Mouse (Mus musculus) forebrain, embryonic 16.5 days (tissue): ENCODE measurements around the gene Soga3. TPM values are rescaled to one million over a fixed set of nuclear protein-coding genes. Genes with fewer than 3 reads are reported as not detected.

Experiments
- ATAC-seq: fragments of 200-750 bp; cut with Nextera tagmentation; 2 replicates; pipeline ENCODE4 v1.8.0; 2017; ENCODE audit warnings: mild to moderate bottlenecking, moderate library complexity
- H3K27ac ChIP-seq: fragments of 300-500 bp; sonication (generic); 2 replicates; pipeline ENCODE4 v1.5.1; 2014; ENCODE audit warnings: low read length, control low read depth
- H3K27me3 ChIP-seq: fragments of 300-500 bp; sonication (generic); replicated peaks from 2 replicates; pipeline ENCODE4 v1.6.1; 2014; ENCODE audit warnings: low read length; ENCODE audit not compliant: control insufficient read depth, insufficient read depth
- H3K36me3 ChIP-seq: fragments of 300-500 bp; sonication (generic); 2 replicates; pipeline ENCODE4 v1.6.1; 2014; ENCODE audit not compliant: control insufficient read depth, insufficient read depth
- H3K4me1 ChIP-seq: fragments of 300-500 bp; sonication (generic); replicated peaks from 2 replicates; pipeline ENCODE4 v1.6.1; 2014; ENCODE audit warnings: low read length; ENCODE audit not compliant: control insufficient read depth, insufficient read depth
- H3K4me2 ChIP-seq: fragments of 300-500 bp; sonication (generic); 2 replicates; pipeline ENCODE4 v1.6.1; 2014; ENCODE audit warnings: mild to moderate bottlenecking, low read length, control low read depth
- H3K4me3 ChIP-seq: fragments of 300-500 bp; sonication (generic); replicated peaks from 2 replicates; pipeline ENCODE4 v1.5.1; 2014; ENCODE audit warnings: mild to moderate bottlenecking, low read length, control low read depth
- H3K9ac ChIP-seq: fragments of 300-500 bp; sonication (generic); replicated peaks from 2 replicates; pipeline ENCODE4 v1.6.1; 2014; ENCODE audit warnings: low read depth, low read length, control low read depth
- H3K9me3 ChIP-seq: fragments of 300-500 bp; sonication (generic); 2 replicates; pipeline ENCODE4 v1.6.1; 2016; ENCODE audit warnings: low read length; ENCODE audit not compliant: control insufficient read depth
- WGBS: fragments of 180-500 bp; shearing (Covaris S2); extraction: QIAGEN DNeasy Blood & Tissue Kit; methylation state at CpG from one replicate; pipeline ENCODE4 v1.1.7; 2014; 5-methylcytosine and 5-hydroxymethylcytosine counted together
- polyA plus RNA-seq: library from polyadenylated mRNA; unstranded; fragments of >200 nt; fragmentation: Nextera tagmentation; extraction: Ambion mirVana; gene quantifications from 2 replicates; pipeline ENCODE4 v1.2.1, GENCODE M21; 2015

Soga3 gene
- polyA plus RNA-seq, 1 experiment from 2014 or later, result 101 TPM

GRCm38 (mm10) chr10:29155304-29155703, 11.7 kb downstream of the Soga3 start:
- no peak for ATAC-seq
- Histone ChIP-seq H3K27me3 (no peaks in the 10 kb centered on the region), H3K4me2 (no peak overlapping the region), H3K4me3 (no peak overlapping the region), H3K9ac (no peak overlapping the region), H3K4me1 (peaks cover 4% of the 10 kb centered on the region), H3K9me3 (no peaks in the 10 kb centered on the region), H3K27ac (no peak overlapping the region), H3K36me3 (peaks cover 30% of the 10 kb centered on the region)
- 64% methylated on average over 3 of the region's 3 CpGs for WGBS

GRCm38 (mm10) chr10:29161664-29162063, 18.0 kb downstream of the Soga3 start:
- WGBS, result 83% methylated on average over 2 of the region's 2 CpGs
- Histone ChIP-seq H3K4me3 (no peak overlapping the region), H3K4me2 (no peak overlapping the region)

GRCm38 (mm10) chr10:29173778-29174177, 30.1 kb downstream of the Soga3 start:
- WGBS, result 83% methylated on average over 2 of the region's 2 CpGs
- Histone ChIP-seq H3K27ac (no peak overlapping the region), H3K4me2 (no peak overlapping the region), H3K9me3 (peaks cover 9% of the 10 kb centered on the region; the same call in 1 of the 2 replicates), H3K27me3 (no peaks in the 10 kb centered on the region), H3K4me1 (no peaks in the 10 kb centered on the region; the same call in none of the 2 replicates), H3K4me3 (no peak overlapping the region), H3K9ac (no peak overlapping the region), H3K36me3 (peaks cover 36% of the 10 kb centered on the region)
- no peak for ATAC-seq

More at GRCm38 (mm10) chr10:29161664-29162063, 18.0 kb downstream of the Soga3 start:
- no peaks in the 10 kb centered on the region for H3K9me3 ChIP-seq
- peaks cover 28% of the 10 kb centered on the region for H3K36me3 ChIP-seq
- H3K9ac ChIP-seq, result no peak overlapping the region
- no peak for ATAC-seq
- no peaks in the 10 kb centered on the region for H3K4me1 ChIP-seq
- H3K27me3 ChIP-seq, result no peaks in the 10 kb centered on the region
- H3K27ac ChIP-seq, result no peak overlapping the region

GRCm38 (mm10) chr10:29175656-29176055, 32.0 kb downstream of the Soga3 start:
- H3K9me3 ChIP-seq, result peaks cover 9% of the 10 kb centered on the region; the same call in 1 of the 2 replicates
- no peak overlapping the region for H3K4me3 ChIP-seq
- 58% methylated on average over 3 of the region's 3 CpGs for WGBS
- H3K27me3 ChIP-seq, result no peaks in the 10 kb centered on the region
- no peak overlapping the region for H3K27ac ChIP-seq
- H3K9ac ChIP-seq, result no peak overlapping the region
- H3K4me2 ChIP-seq, result no peak overlapping the region
- ATAC-seq, result peak; percentile 55
- no peaks in the 10 kb centered on the region; the same call in none of the 2 replicates for H3K4me1 ChIP-seq
- H3K36me3 ChIP-seq, result peaks cover 31% of the 10 kb centered on the region

GRCm38 (mm10) chr10:29176881-29177280, 33.2 kb downstream of the Soga3 start:
- H3K36me3 ChIP-seq, result peaks cover 26% of the 10 kb centered on the region
- H3K4me2 ChIP-seq, result no peak overlapping the region
- 0 out of 2 replicates have a peak, but pooled peaks cover under 1% of the 10 kb centered on the region for H3K9me3 ChIP-seq
- WGBS, result 18% methylated on average over 4 of the region's 4 CpGs
- no peaks in the 10 kb centered on the region; the same call in none of the 2 replicates for H3K4me1 ChIP-seq
- H3K27me3 ChIP-seq, result no peaks in the 10 kb centered on the region
- peak; percentile 60 for ATAC-seq
- no peak overlapping the region for H3K9ac ChIP-seq
- H3K4me3 ChIP-seq, result no peak overlapping the region
- H3K27ac ChIP-seq, result no peak overlapping the region

- Histone ChIP-seq H3K4me3 (no peak overlapping the region), H3K4me2 (no peak overlapping the region), H3K27me3 (no peaks in the 10 kb centered on the region), H3K9me3 (no peaks in the 10 kb centered on the region), H3K4me1 (no peaks in the 10 kb centered on the region; the same call in none of the 2 replicates), H3K36me3 (peaks cover 19% of the 10 kb centered on the region), H3K27ac (no peak overlapping the region), H3K9ac (no peak overlapping the region)
- ATAC-seq, result no peak
- 40% methylated on average over 2 of the region's 2 CpGs for WGBS
Measured at GRCm38 (mm10) chr10:29178003-29178402, 34.4 kb downstream of the Soga3 start.

GRCm38 (mm10) chr10:29180210-29180609, 36.6 kb downstream of the Soga3 start:
- Histone ChIP-seq H3K36me3 (peaks cover 19% of the 10 kb centered on the region), H3K27ac (no peak overlapping the region), H3K9ac (no peak overlapping the region), H3K4me2 (no peak overlapping the region), H3K4me3 (no peak overlapping the region), H3K4me1 (no peaks in the 10 kb centered on the region; the same call in none of the 2 replicates), H3K27me3 (no peaks in the 10 kb centered on the region), H3K9me3 (no peaks in the 10 kb centered on the region)
- no peak for ATAC-seq
- WGBS, result 87% methylated on average over 3 of the region's 3 CpGs

GRCm38 (mm10) chr10:29181046-29181445, 37.4 kb downstream of the Soga3 start:
- no peaks in the 10 kb centered on the region; the same call in 1 of the 2 replicates for H3K4me1 ChIP-seq
- no peak overlapping the region for H3K9ac ChIP-seq
- H3K4me3 ChIP-seq, result no peak overlapping the region
- no peaks in the 10 kb centered on the region for H3K27me3 ChIP-seq
- H3K36me3 ChIP-seq, result peaks cover 19% of the 10 kb centered on the region
- no peaks in the 10 kb centered on the region for H3K9me3 ChIP-seq
- peak; percentile 27; the same call in 1 of the 2 replicates for ATAC-seq
- 40% methylated on average over 2 of the region's 2 CpGs for WGBS
- no peak overlapping the region for H3K27ac ChIP-seq
- H3K4me2 ChIP-seq, result no peak overlapping the region

GRCm38 (mm10) chr10:29193769-29194168, 50.1 kb downstream of the Soga3 start:
- peaks cover 37% of the 10 kb centered on the region for H3K36me3 ChIP-seq
- H3K4me3 ChIP-seq, result no peak overlapping the region
- H3K4me2 ChIP-seq, result no peak overlapping the region
- H3K9ac ChIP-seq, result no peak overlapping the region
- no peak for ATAC-seq
- H3K4me1 ChIP-seq, result no peaks in the 10 kb centered on the region
- no peaks in the 10 kb centered on the region for H3K27me3 ChIP-seq
- H3K9me3 ChIP-seq, result no peaks in the 10 kb centered on the region
- no peak overlapping the region for H3K27ac ChIP-seq

GRCm38 (mm10) chr10:29196811-29197210, 53.2 kb downstream of the Soga3 start:
- Histone ChIP-seq H3K9ac (no peak overlapping the region), H3K27ac (no peak overlapping the region), H3K27me3 (no peaks in the 10 kb centered on the region), H3K9me3 (no peaks in the 10 kb centered on the region), H3K36me3 (peaks cover 50% of the 10 kb centered on the region), H3K4me1 (no peaks in the 10 kb centered on the region), H3K4me3 (no peak overlapping the region), H3K4me2 (no peak overlapping the region)
- WGBS, result 98% methylated on average over 33 of the region's 33 CpGs
- ATAC-seq, result no peak
